Mouse (Mus musculus) lung, postnatal 0 days (tissue): Measurements from ENCODE around the gene Asah2.
"Not testable (repeated sequence)": the region's sequence is repeated elsewhere in the genome, so short reads cannot be mapped to it uniquely, and the experiment has no call there.

ENCODE experiments used
- CTCF ChIP-seq: IDR thresholded peaks from 2 replicates; pipeline ENCODE4 v1.5.1; 2016; ENCODE audit warnings: antibody characterized with exemption, mild to moderate bottlenecking
- EP300 ChIP-seq: IDR thresholded peaks from 2 replicates; pipeline ENCODE4 v1.6.1; 2016; ENCODE audit warnings: antibody characterized with exemption, mild to moderate bottlenecking, control low read depth

DNA sequence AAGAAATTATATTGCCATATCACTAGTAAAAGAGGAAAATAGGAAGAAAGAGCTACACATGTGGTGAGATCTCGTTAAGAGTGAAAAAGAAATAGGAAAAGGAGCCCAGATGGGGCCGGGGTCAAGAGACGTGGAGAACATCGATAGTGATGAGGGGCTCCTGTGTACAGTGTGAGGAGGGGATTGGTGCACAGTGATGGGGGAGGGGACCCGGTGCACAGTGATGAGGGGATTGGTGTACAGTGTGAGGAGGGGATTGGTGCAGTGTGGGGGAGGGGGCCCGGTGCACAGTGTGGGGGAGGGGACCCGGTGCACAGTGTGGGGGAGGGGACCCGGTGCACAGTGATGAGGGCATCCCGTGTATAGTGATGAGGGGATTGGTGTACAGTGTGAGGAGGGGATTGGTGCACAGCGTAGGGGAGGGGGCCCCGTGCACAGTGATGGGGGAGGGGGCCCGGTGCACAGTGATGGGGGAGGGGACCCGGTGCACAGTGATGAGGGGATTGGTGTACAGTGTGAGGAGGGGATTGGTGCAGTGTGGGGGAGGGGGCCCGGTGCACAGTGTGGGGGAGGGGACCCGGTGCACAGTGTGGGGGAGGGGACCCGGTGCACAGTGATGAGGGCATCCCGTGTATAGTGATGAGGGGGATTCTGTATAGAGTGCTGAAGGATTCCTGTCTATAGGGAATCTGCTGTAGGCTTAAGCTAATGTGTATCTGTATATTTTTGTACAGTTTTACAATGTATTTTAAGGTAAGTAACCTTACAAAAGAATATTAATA lies 23.9 kb upstream of the Asah2 start:
- not testable (repeated sequence) for TF ChIP-seq CTCF, EP300
